Mouse (Mus musculus) ovary, adult 2 months (tissue): ENCODE results near the gene Rnf212b. TPM values are rescaled to one million over a fixed set of nuclear protein-coding genes. Genes with fewer than 3 reads are reported as not detected.

Experiments used
- polyA plus RNA-seq: library from polyadenylated mRNA; depleted of rRNA; stranded (reverse); fragments of >200 nt; gene quantifications from 2 replicates; pipeline ENCODE4 v1.2.3, GENCODE M21; 2012; rRNA removed

The Rnf212b gene
- 0.19 and 0.30 TPM in 2 replicates for polyA plus RNA-seq

DNA sequence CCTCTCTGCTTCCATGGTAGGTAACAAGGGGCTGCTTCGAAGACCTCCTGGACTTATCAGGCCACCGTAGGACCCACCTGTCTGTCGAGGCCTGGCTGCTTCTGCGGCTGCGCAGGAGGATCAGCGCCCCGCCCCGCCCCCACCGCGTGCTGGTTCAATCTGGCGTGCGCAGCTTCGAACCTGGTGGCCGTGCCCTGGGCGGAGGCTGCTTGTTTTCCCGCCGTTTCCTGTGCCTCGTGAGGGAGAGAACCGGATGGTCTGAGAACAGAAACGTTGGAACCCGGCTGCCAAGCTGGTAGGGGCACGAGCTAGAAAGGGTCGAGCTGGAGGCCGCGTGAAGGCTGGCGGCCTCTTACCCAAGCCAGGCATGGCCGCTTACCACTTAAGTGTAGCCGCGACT is at the start of gene Rnf212b:
Gene Rnf212b, plus strand, starts transcription at position 151 of the 400 bp plus-strand sequence.

DNA sequence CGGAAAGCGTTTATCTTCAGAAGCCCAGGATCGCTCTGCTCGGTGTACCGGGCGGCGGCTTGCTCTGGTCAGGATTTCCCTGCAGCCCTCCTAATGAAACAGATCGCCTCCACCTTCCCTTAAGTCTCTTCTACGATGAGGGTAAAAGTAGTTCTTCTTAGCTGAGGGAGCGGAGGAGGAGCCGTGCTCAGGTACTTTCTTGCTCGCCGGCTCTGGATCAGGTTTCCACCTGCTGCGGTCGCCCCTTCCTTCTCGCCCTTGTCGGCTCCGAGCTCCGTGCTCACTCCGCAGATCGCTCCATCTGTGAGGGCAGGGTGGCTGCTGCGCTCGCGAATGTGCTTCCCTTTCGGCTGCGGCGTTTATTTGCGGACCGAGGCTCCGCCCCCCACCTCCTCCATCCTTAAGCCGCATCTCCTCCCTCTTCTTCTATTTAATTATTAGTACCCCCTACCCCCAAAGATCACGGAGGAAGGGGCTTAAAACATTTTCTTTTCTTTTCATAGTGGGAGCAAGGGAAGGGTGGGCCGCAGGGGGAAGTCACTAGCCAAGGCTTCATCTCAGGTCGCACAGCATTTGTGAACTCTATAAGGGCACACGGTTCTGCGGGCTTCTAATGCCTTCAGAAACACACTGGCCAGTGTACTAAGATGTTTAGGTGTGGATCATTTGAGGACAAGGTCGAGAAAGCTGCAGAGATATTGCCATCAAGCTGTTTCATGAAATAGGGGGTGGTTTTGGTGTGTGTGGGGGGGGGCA is 32.2 kb upstream of the Rnf212b start, which contains the start of gene Slc7a8:
Gene Slc7a8, minus strand, starts transcription at position 337 of the 756 bp plus-strand sequence.

DNA sequence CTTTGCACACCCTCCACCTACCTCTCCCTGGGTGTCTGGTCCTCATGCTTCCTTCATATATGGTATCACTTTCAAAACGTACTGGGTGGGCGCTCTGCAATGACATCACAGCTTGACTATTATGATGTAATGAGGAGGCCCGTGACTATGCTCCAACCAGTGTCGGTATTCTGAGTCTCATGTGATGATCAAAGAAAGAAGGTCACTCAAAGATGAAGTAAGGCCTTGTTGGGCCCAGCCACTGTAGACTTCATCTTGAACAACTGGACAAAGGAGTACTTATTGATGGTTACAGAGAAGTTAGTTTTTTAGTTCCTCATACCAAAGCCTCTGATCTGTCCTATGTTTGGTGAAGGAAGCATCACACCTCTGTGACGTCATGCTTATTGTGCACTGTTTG is 56.9 kb downstream of the Rnf212b start, which contains the start of gene Homez:
Gene Homez, minus strand, starts transcription at position 101 of the 400 bp plus-strand sequence.

DNA sequence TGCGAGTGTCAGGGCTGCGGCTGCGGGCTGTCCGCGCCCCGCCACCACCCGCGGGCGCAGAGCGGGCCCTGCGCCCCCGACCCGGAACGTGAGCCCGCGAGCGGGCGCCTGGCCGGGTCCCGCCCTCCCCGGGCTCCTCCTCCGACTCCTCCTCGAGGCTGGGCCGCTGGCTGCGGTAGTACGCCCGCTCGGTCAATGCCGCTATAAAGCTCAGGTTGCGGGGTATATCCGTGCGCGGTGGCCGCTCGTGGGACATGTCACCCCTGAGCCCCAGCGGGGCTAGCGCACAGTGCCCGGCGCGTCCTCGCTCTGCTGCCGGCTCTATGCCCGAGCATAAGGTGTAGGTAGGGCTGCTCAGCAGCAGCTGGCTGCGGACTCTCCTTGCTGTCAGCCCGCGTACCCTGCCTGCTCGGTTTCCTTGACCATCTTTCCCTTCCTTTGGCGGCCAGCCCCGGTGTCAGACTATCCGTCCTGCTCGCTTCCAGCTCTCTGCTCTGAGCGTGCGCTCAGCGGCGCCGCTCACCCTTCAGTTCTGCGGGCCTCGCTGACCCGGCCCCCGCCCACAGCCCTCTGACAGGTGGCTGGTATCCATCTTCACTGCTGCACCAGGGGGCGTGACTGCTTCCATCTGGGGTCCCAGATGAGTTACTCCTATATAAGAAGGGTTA is 63.2 kb downstream of the Rnf212b start, which contains the start of gene Ppp1r3e:
Gene Ppp1r3e, minus strand, starts transcription at position 503 of the 668 bp plus-strand sequence.

DNA sequence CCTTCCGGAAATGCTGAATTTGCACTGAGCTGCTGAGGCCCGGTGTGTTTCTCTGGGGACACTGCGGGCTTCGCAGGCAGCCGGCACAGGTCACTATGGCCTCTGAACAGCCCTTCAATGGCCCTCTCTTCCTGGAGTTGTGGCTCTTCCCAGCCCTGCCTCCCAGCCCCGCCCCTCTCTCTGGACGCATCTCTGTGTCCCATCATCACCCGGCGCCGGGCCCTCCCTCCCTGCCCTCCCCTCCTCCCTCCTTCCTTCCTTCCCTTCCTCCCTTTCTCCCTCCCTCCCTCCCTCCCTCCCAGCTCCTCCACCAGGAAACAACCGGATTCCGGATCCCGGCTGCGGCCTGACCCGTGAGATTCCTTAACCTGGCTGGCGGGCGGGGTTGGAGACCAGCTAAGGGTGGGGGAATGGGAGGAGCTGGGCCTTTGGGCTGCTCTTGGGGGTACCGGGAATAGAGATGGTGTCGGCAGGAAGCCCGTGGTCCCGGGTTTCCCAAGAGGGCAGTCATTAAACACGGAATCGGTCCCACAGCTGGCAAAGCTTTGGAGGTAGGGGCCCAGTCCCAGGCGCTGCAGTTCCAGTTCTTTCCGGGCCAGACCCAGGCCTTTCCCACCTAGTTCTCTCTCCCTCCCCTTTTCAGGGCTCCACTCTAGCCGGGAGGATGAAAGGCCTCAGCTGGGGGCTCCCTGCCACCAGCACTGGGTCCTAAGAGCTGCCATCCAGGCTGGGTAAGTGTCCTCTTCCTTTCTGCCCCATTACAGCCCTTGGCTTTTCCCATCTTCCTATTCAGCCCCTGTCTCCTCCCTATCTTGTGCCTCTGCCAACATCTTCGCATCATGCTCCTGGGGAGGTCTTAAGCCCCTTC is 69.4 kb downstream of the Rnf212b start, which contains the start of the genes Bcl2l2 and Gm20521:
Gene Bcl2l2, plus strand, starts transcription at position 224 of the 868 bp plus-strand sequence.
Gene Gm20521, plus strand, starts transcription at position 288 of the 868 bp plus-strand sequence.

DNA sequence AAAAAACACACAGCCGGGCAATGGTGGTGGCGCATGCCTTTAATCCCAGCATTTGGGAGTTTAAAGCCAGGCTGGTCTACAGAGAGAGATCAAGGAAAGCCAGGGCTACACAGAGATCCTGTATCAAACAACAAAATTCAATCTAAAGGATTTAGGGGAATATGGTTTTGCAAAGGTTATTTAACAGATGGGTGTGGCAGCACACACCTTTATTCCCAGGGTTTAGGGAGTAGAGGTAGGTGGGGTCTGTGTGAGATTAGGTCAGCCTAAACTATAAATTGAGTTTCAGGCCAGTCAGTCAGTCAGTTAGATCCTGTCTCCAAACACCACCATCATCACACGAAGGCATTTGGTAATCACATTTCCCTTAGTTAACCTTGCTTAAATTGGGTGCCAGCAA is 78.3 kb downstream of the Rnf212b start, which contains the start of gene Pabpn1:
Gene Pabpn1, plus strand, starts transcription at position 301 of the 400 bp plus-strand sequence.

Other genes starting within 250 kb of the Rnf212b start
- 36.7 and 50.0 TPM in 2 replicates for gene Ajuba, start 236.6 kb upstream of the Rnf212b start, polyA plus RNA-seq
- 6.8 and 9.0 TPM in 2 replicates for gene 4931414P19Rik, start 208.1 kb upstream of the Rnf212b start, polyA plus RNA-seq
- 210 and 317 TPM in 2 replicates for gene Psmb5, start 196.1 kb upstream of the Rnf212b start, polyA plus RNA-seq
- 0.20 and 0.33 TPM in 2 replicates for gene Psmb11, start 192.7 kb upstream of the Rnf212b start, polyA plus RNA-seq
- gene Gm17606, start 173.2 kb upstream of the Rnf212b start, polyA plus RNA-seq, result not detected in 2 replicates
- gene Cdh24, start 172.8 kb upstream of the Rnf212b start, polyA plus RNA-seq, result 16.8 and 16.9 TPM in 2 replicates
- gene 1700123O20Rik, start 127.9 kb upstream of the Rnf212b start, polyA plus RNA-seq, result 72.7 and 96.5 TPM in 2 replicates
- gene Acin1, start 127.2 kb upstream of the Rnf212b start, polyA plus RNA-seq, result 165 and 172 TPM in 2 replicates
- gene Gm29776, start 115.3 kb upstream of the Rnf212b start, polyA plus RNA-seq, result 0.26 and 0.71 TPM in 2 replicates
- gene Cebpe, start 102.0 kb upstream of the Rnf212b start, polyA plus RNA-seq, result 2.2 and 2.5 TPM in 2 replicates
- gene Slc7a8, start 32.2 kb upstream of the Rnf212b start, polyA plus RNA-seq, result 70.9 and 104 TPM in 2 replicates
- gene Homez, start 56.8 kb downstream of the Rnf212b start, polyA plus RNA-seq, result 6.3 and 8.0 TPM in 2 replicates
- 34.3 and 54.4 TPM in 2 replicates for gene Ppp1r3e, start 63.4 kb downstream of the Rnf212b start, polyA plus RNA-seq
- gene Bcl2l2, start 69.2 kb downstream of the Rnf212b start, polyA plus RNA-seq, result 48.5 and 61.4 TPM in 2 replicates
- 14.1 and 17.9 TPM in 2 replicates for gene Gm20521, start 69.3 kb downstream of the Rnf212b start, polyA plus RNA-seq
- 120 and 167 TPM in 2 replicates for gene Pabpn1, start 78.4 kb downstream of the Rnf212b start, polyA plus RNA-seq
- 262 and 375 TPM in 2 replicates for gene Slc22a17, start 99.0 kb downstream of the Rnf212b start, polyA plus RNA-seq
- 66.5 and 92.1 TPM in 2 replicates for gene Efs, start 112.0 kb downstream of the Rnf212b start, polyA plus RNA-seq
- 0.97 and 1.7 TPM in 2 replicates for gene Il25, start 118.6 kb downstream of the Rnf212b start, polyA plus RNA-seq
- gene Cmtm5, start 122.1 kb downstream of the Rnf212b start, polyA plus RNA-seq, result 2.8 and 5.0 TPM in 2 replicates
- gene Myh6, start 152.8 kb downstream of the Rnf212b start, polyA plus RNA-seq, result 0.36 and 0.39 TPM in 2 replicates
- gene Gm17428, start 162.8 kb downstream of the Rnf212b start, polyA plus RNA-seq, result not detected in 2 replicates
- gene Myh7, start 180.5 kb downstream of the Rnf212b start, polyA plus RNA-seq, result 0.63 and 0.85 TPM in 2 replicates
- 8.5 and 10.3 TPM in 2 replicates for gene Ngdn, start 201.3 kb downstream of the Rnf212b start, polyA plus RNA-seq